Mouse (Mus musculus) MEL (cell line): Measurements from ENCODE around the gene Trarg1. TPM values are rescaled to one million over a fixed set of nuclear protein-coding genes. Genes with fewer than 3 reads are reported as not detected.

ENCODE experiments used
- DNase-seq: peaks from one replicate; pipeline ENCODE4 v3.0.0; 2011; ENCODE audit warnings: low read depth, low spot score
- H3K27ac ChIP-seq: 2 replicates; pipeline ENCODE4 v1.5.1; 2012; ENCODE audit warnings: low read depth, mild to moderate bottlenecking, control low read depth, low read length, moderate library complexity; ENCODE audit not compliant: control insufficient read depth
- H3K27me3 ChIP-seq, 2 experiments: fragments of 150-350 bp in 1 of 2; sonication (generic) in 1 of 2; 2 replicates each; pipeline ENCODE4 v1.6.1; 2012; ENCODE audit warnings: low read length in 2 of 2, mild to moderate bottlenecking in 2 of 2, improper control_type of control experiment in 1 of 2, moderate library complexity in 1 of 2; ENCODE audit not compliant: insufficient read depth in 2 of 2, control insufficient read depth in 1 of 2
- H3K36me3 ChIP-seq, 2 experiments: 2 replicates each; pipeline ENCODE4 v1.6.1; 2012 to 2014; ENCODE audit warnings: low read length in 2 of 2, improper control_type of control experiment in 1 of 2, inconsistent platforms in 1 of 2, mild to moderate bottlenecking in 1 of 2; ENCODE audit not compliant: insufficient read depth in 2 of 2, control insufficient read depth in 1 of 2
- H3K4me1 ChIP-seq, 2 experiments: fragments of 150-350 bp in 1 of 2; sonication (generic) in 1 of 2; 2 replicates each; pipeline ENCODE4 v1.6.1; 2012; ENCODE audit warnings: low read length in 2 of 2, improper control_type of control experiment in 1 of 2, mild to moderate bottlenecking in 1 of 2; ENCODE audit not compliant: insufficient read depth in 2 of 2, control insufficient read depth in 1 of 2
- H3K4me3 ChIP-seq, 2 experiments: fragments of 150-350 bp in 1 of 2; sonication (generic) in 1 of 2; 2 replicates each; pipeline ENCODE4 v1.5.1; 2012; ENCODE audit warnings: low read depth in 2 of 2, low read length in 2 of 2, mild to moderate bottlenecking in 2 of 2, moderate library complexity in 2 of 2, control low read depth in 1 of 2, improper control_type of control experiment in 1 of 2; ENCODE audit not compliant: control insufficient read depth in 1 of 2, insufficient read depth in 1 of 2
- H3K79me2 ChIP-seq: 2 replicates; pipeline ENCODE4 v1.6.1; 2012; ENCODE audit warnings: mild to moderate bottlenecking, low read length, moderate library complexity; ENCODE audit not compliant: control insufficient read depth, poor library complexity, insufficient read depth
- H3K9ac ChIP-seq: 2 replicates; pipeline ENCODE4 v1.6.1; 2012; ENCODE audit warnings: low read depth, mild to moderate bottlenecking, control low read depth, low read length, moderate library complexity; ENCODE audit not compliant: control insufficient read depth, poor library complexity, severe bottlenecking
- H3K9me3 ChIP-seq: fragments of 150-350 bp; sonication (generic); replicated peaks from 2 replicates; pipeline ENCODE4 v1.6.1; 2012; ENCODE audit warnings: mild to moderate bottlenecking, low read length, improper control_type of control experiment, moderate library complexity; ENCODE audit not compliant: insufficient read depth
- CHD1 ChIP-seq: IDR thresholded peaks from 2 replicates; pipeline ENCODE4 v1.6.1; 2012; ENCODE audit warnings: low read depth, mild to moderate bottlenecking, inconsistent platforms, low read length, improper control_type of control experiment
- CHD2 ChIP-seq: IDR thresholded peaks from 2 replicates; pipeline ENCODE4 v1.6.1; 2011; ENCODE audit warnings: low read length, improper control_type of control experiment
- CTCF ChIP-seq, 3 experiments: IDR thresholded peaks in 2 of 3; conservative IDR thresholded peaks in 1 of 3; 2 replicates each; pipeline ENCODE4 v1.5.1; 2011 to 2012; ENCODE audit warnings: low read length in 3 of 3, low read depth in 2 of 3, mild to moderate bottlenecking in 2 of 3, improper control_type of control experiment in 1 of 3, inconsistent platforms in 1 of 3, mixed read lengths in 1 of 3, moderate library complexity in 1 of 3; ENCODE audit not compliant: control insufficient read depth in 1 of 3, insufficient read depth in 1 of 3, poor library complexity in 1 of 3, severe bottlenecking in 1 of 3
- E2F4 ChIP-seq: IDR thresholded peaks from 2 replicates; pipeline ENCODE4 v1.6.1; 2011; ENCODE audit warnings: low read depth, low read length, improper control_type of control experiment, borderline replicate concordance
- ETS1 ChIP-seq: IDR thresholded peaks from 2 replicates; pipeline ENCODE4 v1.6.1; 2012; ENCODE audit warnings: low read depth, mild to moderate bottlenecking, inconsistent platforms, low read length, improper control_type of control experiment, moderate library complexity
- GATA1 ChIP-seq: IDR thresholded peaks from 2 replicates; pipeline ENCODE4 v1.6.1; 2011; ENCODE audit warnings: low read depth, low read length, improper control_type of control experiment
- HCFC1 ChIP-seq: IDR thresholded peaks from 2 replicates; pipeline ENCODE4 v1.6.1; 2012; ENCODE audit warnings: low read depth, mild to moderate bottlenecking, inconsistent platforms, low read length, improper control_type of control experiment, moderate library complexity
- JUND ChIP-seq: IDR thresholded peaks from 2 replicates; pipeline ENCODE4 v1.6.1; 2011; ENCODE audit warnings: low read depth, mild to moderate bottlenecking, improper control_type of control experiment, low read length
- KAT2A ChIP-seq: conservative IDR thresholded peaks from 2 replicates; pipeline ENCODE4 v1.6.1; 2012; ENCODE audit warnings: low read depth, low read length, improper control_type of control experiment, inconsistent platforms
- MXI1 ChIP-seq: IDR thresholded peaks from 2 replicates; pipeline ENCODE4 v1.6.1; 2011; ENCODE audit warnings: mild to moderate bottlenecking, low read depth, low read length, improper control_type of control experiment
- NELFE ChIP-seq: IDR thresholded peaks from 2 replicates; pipeline ENCODE4 v1.6.1; 2011; ENCODE audit warnings: low read depth, low read length, improper control_type of control experiment
- NRF1 ChIP-seq: IDR thresholded peaks from 2 replicates; pipeline ENCODE4 v1.6.1; 2014; ENCODE audit warnings: low read depth, mild to moderate bottlenecking, inconsistent platforms, low read length, improper control_type of control experiment, moderate library complexity; ENCODE audit not compliant: poor library complexity, insufficient read depth, severe bottlenecking
- POLR2AphosphoS2 ChIP-seq: IDR thresholded peaks from 2 replicates; pipeline ENCODE4 v1.6.1; 2011; ENCODE audit warnings: low read length, improper control_type of control experiment
- POLR2AphosphoS5 ChIP-seq: IDR thresholded peaks from 2 replicates; pipeline ENCODE4 v1.6.1; 2012; ENCODE audit warnings: low read depth, borderline replicate concordance, mild to moderate bottlenecking, inconsistent platforms, low read length, moderate library complexity, mixed read lengths
- SMC3 ChIP-seq: IDR thresholded peaks from 2 replicates; pipeline ENCODE4 v1.6.1; 2011; ENCODE audit warnings: low read depth, low read length, improper control_type of control experiment
- USF1 ChIP-seq: IDR thresholded peaks from 2 replicates; pipeline ENCODE4 v1.6.1; 2014; ENCODE audit warnings: low read depth, mild to moderate bottlenecking, inconsistent platforms, low read length, improper control_type of control experiment, moderate library complexity
- ZMIZ1 ChIP-seq: IDR thresholded peaks from 2 replicates; pipeline ENCODE4 v1.6.1; 2012; ENCODE audit warnings: low read depth, mild to moderate bottlenecking, inconsistent platforms, low read length, improper control_type of control experiment, moderate library complexity
- ZNF384 ChIP-seq: IDR thresholded peaks from 2 replicates; pipeline ENCODE4 v1.6.1; 2012; ENCODE audit warnings: low read depth, mild to moderate bottlenecking, inconsistent platforms, low read length, improper control_type of control experiment
- polyA plus RNA-seq, 2 experiments: library from polyadenylated mRNA; stranded (reverse) in 1 of 2; unstranded in 1 of 2; fragments of >175 nt in 1 of 2; fragments of >200 nt in 1 of 2; gene quantifications; 2 replicates each; pipeline versions ENCODE4 v1.2.1 to v1.2.4; 2012; ENCODE audit warnings: low replicate concordance in 2 of 2, low read depth in 1 of 2; ENCODE audit not compliant: insufficient read length in 2 of 2, insufficient read depth in 1 of 2, missing spikeins in 1 of 2
- total RNA-seq: library from RNA; depleted of rRNA; stranded (reverse); fragments of 300-350 nt; gene quantifications from 2 replicates; pipeline ENCODE4 v1.2.3, GENCODE M21; 2012

Trarg1 gene
- total and polyA plus RNA-seq, 3 experiments: not detected

- no peaks in the 10 kb centered on the region for H3K36me3 ChIP-seq
- TF ChIP-seq SMC3 (no peak), CHD2 (no peak), GATA1 (no peak), CHD1 (no peak), POLR2AphosphoS5 (no peak)
- no peak for DNase-seq
- no peaks in the 10 kb centered on the region for H3K9me3 ChIP-seq
- no peaks in the 10 kb centered on the region; a peak in 1 of 4 replicates for H3K4me1 ChIP-seq
- peaks cover 5 to 15% of the 10 kb centered on the region in 2 experiments for H3K27me3 ChIP-seq
- H3K9ac ChIP-seq: no peak overlapping the region
- H3K79me2 ChIP-seq: no peaks in the 10 kb centered on the region
- no peak overlapping the region for H3K27ac ChIP-seq
- H3K4me3 ChIP-seq: no peak overlapping the region
Measured at GRCm38 (mm10) chr11:76699626-76700025, 20.0 kb downstream of the Trarg1 start.

DNA sequence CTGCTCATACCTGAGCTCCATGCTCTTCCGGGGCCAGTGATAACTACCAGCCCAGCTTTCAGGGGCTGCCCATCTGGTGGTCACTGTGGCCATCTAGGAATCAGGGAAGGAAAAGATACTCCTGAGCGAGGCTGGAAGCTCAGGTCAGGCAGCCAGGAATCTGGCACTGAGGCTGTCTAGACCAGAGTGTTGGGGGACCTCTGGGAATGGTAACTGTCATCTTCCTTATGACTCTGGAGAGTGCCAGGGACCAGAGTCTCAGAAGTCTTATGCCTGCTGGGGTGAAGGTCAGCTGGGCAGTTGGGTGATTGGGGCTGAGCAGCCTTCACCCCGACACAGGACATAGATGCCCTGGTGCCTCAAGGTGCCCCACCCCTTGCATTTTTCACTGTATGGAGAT, 28.0 kb downstream of the Trarg1 start:
- no peak overlapping the region for H3K9ac ChIP-seq
- H3K4me3 ChIP-seq: no peak overlapping the region
- no peaks in the 10 kb centered on the region for H3K36me3 ChIP-seq
- no peaks in the 10 kb centered on the region for H3K9me3 ChIP-seq
- no peak for TF ChIP-seq ZNF384
- no peak for TF ChIP-seq POLR2AphosphoS2
- TF ChIP-seq HCFC1: no peak
- no peak for TF ChIP-seq SMC3
- no peak for TF ChIP-seq MXI1
- TF ChIP-seq CTCF (IDR thresholded peaks at IDR 0.05 in 2 of 3, conservative IDR thresholded peaks at IDR 0.05 in 1 of 3; ENCODE audit: control insufficient read depth in 1 of 3, insufficient read depth in 1 of 3, low read depth in 2 of 3, low read length in 3 of 3, poor library complexity in 1 of 3, severe bottlenecking in 1 of 3): no peak
- no peak for TF ChIP-seq JUND
- TF ChIP-seq USF1: no peak
- TF ChIP-seq E2F4: no peak
- no peak for TF ChIP-seq NELFE
- TF ChIP-seq KAT2A: no peak
- no peak for TF ChIP-seq ETS1
- no peak for TF ChIP-seq CHD2
- TF ChIP-seq ZMIZ1: no peak
- no peak for TF ChIP-seq NRF1
- H3K79me2 ChIP-seq: no peaks in the 10 kb centered on the region
- peaks cover 16 to 17% of the 10 kb centered on the region in 2 experiments for H3K27me3 ChIP-seq
- H3K27ac ChIP-seq: no peak overlapping the region
- no peak for DNase-seq
- no peaks in the 10 kb centered on the region for H3K4me1 ChIP-seq
